Mouse (Mus musculus) spleen, postnatal 36 days (tissue): ENCODE measurements around the gene Zfp882.
"Not testable (repeated sequence)": the region's sequence is repeated elsewhere in the genome, so short reads cannot be mapped to it uniquely, and the experiment has no call there.

Experiments
- DNase-seq, 2 experiments: peaks; one replicate each; pipeline ENCODE4 v3.0.0; 2022; ENCODE audit warnings: low spot score in 2 of 2, mixed read lengths in 1 of 2

Gene Zfp882

GRCm38 (mm10) chr8:71952489-71952888, 44.1 kb downstream of the Zfp882 start:
- DNase-seq: no peak

- DNase-seq: not testable (repeated sequence)
Observed at GRCm38 (mm10) chr8:71952961-71953700, 44.7 kb downstream of the Zfp882 start.

GRCm38 (mm10) chr8:71954666-71955065, 46.3 kb downstream of the Zfp882 start:
- DNase-seq: no peak

- DNase-seq: no peak
Observed at GRCm38 (mm10) chr8:71960483-71960882, 52.1 kb downstream of the Zfp882 start.

GRCm38 (mm10) chr8:71961796-71962195, 53.4 kb downstream of the Zfp882 start:
- no peak for DNase-seq

- no peak for DNase-seq
Observed at GRCm38 (mm10) chr8:71964051-71964450, 55.6 kb downstream of the Zfp882 start.

- no peak for DNase-seq
Observed at GRCm38 (mm10) chr8:71965166-71965565, 56.8 kb downstream of the Zfp882 start.
